Mouse (Mus musculus) cerebellum, adult 2 months (tissue): ENCODE data around the gene Btbd17.

Experiments
- CTCF ChIP-seq: fragments of 200-500 bp; IDR thresholded peaks from 2 replicates; pipeline ENCODE4 v1.5.1; 2011; ENCODE audit warnings: low read depth, mild to moderate bottlenecking, control low read depth, low read length, moderate library complexity, borderline replicate concordance; ENCODE audit not compliant: insufficient read depth
- POLR2A ChIP-seq: fragments of 200-500 bp; IDR thresholded peaks from 2 replicates; pipeline ENCODE4 v1.6.1; 2011; ENCODE audit warnings: low read length, control low read depth, borderline replicate concordance; ENCODE audit not compliant: insufficient read depth

- TF ChIP-seq CTCF (no peak), POLR2A (no peak)
These were observed 25.8 kb downstream of the Btbd17 start for GRCm38 (mm10) chr11:114769911-114770310.
